Mouse (Mus musculus) cerebellum, adult 18-20 months (tissue): ENCODE measurements around the gene Cdt1.
"Not testable (repeated sequence)": the region's sequence is repeated elsewhere in the genome, so short reads cannot be mapped to it uniquely, and the experiment has no call there.

Experiments
- DNase-seq, 2 experiments: peaks; one replicate each; pipeline ENCODE4 v3.0.0; 2021

The Cdt1 gene

GRCm38 (mm10) chr8:122550234-122550994, 17.4 kb upstream of the Cdt1 start:
- peak in 1 of 2 experiments; percentile 34 for DNase-seq

- DNase-seq = no peak
Observed at GRCm38 (mm10) chr8:122550995-122551264, 16.9 kb upstream of the Cdt1 start.

DNA sequence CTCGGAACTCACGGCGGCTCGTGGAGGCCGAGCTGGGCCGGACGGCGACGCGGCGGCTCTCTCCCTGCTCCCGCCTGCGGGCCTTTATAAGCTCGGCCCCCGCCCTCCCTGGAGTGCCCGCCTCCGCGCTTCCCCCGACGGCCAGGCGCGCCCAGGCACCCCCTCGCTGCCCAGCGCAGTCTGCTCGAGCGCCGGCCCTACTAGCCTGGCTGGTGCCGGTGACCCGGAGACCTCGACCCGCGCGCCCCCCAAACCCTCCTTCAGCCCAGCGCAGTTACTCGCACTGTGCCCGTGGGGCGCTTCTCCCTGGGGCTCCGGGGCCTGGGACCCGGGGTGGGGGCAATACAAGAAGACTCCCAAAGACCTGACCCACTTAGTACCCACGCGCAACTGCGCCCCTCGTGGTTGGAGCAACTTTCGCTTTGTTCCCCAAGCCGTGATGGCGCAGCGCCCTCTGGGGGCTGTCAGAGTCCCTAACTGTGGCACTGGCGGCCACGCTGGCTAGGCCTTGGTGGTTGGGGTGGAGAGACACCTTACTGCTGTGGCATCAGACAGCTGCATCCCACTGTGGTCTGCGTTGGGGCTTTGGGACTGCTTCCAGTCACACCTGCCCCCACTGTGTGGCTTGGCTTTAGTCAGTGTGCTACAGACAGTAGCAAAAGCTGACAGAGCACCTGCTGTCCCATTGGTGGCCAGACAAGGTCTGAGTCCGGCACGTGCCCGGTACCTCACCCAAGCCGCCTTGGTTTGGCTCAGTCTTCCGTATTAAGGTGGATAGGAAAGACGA, 16.4 kb upstream of the Cdt1 start, which contains the start of gene Piezo1:
TSS of gene Piezo1 (minus strand) at position 65 of the 787 bp plus-strand sequence.
- peak; percentile 43 to 63 for DNase-seq

DNA sequence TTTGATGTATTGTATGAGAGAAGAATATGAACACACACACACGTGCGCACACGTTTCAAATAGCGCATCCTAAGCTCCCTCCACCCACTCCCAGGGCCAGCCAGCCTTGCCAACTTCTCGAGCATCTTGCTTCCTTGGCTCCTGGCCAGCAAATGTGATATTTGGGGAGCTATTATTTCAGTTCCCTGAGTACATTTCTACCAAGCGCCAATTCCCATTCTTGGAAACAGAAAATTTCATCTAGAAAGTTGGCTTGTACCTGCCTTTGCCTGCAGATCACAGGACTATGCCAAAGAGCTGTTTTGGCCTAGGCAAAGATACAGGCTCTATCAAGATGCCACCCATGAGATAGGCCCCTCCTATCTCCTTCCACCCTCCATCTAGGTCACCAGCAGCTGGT, 13.0 kb upstream of the Cdt1 start:
- peak; percentile 62 to 65 for DNase-seq

DNA sequence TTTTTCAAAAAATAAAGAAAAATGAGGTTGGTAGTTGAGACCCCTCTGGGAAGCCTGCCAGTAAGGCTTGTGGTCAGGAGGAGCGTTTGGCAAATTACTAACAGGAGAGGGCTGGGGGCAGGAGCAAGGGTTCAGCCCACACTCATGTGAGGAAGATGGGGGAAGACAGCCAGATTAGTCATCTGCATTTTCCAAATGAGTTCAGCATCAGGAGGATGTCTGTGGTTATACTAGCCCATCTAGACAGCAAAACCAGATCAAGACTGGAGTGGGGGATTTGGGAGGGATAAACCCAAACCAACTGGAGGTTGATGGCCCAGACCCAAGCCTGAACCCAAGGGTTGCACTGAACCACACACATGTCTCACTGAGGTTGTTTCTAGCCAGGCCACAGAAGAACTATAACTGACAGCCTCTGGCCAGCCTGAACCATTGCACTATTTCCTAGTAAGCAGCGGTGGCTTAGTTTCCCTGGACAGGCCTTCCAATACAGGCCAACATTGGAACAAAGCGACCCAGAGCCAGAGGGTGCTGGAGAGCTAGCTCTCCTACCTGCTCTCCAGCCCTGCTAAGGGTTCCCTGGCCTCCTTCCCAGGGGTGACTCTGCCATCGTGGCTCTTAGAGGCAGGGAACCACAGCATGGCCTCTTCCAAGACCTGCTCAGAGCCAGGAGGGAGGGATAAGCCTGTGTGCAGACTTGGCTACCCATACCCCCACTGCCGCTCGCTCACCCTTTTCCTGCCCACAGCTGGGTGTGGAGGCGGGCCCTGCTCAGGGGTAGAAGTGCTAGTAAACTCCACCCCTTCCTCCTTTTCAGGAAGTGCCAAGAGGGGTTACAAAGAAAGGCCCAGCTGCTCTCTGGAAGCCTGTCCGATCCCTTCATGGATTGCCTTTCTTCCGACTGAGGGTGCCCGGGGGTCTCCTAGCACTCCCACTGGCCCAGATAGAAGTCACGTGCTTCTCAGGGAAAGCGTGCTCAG, 11.5 kb upstream of the Cdt1 start:
- no peak for DNase-seq

DNA sequence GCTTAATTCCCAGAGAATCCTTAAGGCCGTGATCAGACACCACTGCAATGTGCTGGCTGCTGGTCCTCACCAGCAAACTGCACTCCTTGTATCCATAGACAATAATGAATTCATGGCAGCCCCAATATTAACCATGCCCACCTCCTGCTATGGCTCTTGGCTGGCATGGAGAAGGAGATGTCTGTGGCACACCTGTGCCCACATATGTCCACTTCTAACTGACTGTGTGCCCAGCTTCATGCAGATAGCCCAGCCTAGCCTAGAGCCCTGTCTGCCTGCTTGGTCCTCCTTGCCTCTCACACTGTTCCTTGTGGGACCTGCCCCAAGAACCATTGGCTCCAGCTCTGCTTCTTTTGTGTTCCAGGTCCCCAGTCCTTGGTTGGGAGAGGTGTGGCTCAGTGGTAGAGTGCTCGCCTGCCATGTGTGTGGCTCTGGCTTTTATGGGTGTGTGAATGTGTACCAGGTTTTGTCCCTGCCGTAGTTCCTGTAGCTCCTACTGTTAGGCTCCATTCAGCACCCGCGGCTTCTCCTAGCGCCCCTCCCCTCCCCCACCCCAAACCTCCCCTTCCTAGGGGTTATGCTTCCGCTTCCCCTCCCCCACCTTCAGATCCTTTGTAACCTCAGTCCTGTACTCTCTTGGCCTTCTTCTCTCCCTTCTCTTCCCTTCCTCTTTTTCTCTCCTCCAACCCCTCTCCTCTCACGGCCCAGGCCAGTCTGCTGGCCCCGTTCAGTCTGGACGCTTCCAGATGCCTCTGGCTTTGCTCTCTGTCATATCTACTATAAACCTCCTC, 10.4 kb upstream of the Cdt1 start:
- DNase-seq = peak; percentile 48 to 62

DNA sequence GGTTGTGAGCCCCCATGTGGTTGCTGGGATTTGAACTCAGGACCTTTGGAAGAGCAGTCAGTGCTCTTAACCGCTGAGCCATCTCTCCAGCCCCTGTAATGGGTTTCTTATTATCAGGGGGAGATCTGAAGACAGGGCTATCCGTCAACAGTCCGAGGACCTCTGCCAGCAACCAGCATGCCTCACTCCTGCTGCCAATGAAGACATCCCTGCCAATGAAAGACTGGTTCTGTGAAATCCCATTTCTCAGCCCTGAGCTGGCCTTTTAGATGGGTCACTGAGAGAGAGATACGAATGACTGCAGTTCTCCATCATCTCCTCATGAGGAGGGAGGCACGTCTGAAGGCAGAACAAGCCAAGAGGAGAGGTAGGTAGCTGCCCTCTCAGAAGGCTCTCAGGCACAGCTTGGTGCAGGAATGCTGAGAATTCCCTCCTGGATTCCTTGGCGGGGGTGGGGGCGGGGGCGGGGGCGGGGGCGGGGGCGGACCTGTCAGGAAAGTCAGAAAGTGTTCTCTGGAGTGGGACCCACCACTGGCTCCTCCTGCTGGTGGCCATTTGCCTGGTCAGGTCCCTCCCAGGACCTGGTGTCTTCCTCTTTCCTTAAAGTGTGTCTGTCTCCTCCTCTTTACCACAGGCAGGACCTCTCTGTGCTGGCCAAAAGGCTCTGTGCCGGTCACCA, 9.0 kb upstream of the Cdt1 start:
- peak in 1 of 2 experiments; percentile 33 for DNase-seq

DNA sequence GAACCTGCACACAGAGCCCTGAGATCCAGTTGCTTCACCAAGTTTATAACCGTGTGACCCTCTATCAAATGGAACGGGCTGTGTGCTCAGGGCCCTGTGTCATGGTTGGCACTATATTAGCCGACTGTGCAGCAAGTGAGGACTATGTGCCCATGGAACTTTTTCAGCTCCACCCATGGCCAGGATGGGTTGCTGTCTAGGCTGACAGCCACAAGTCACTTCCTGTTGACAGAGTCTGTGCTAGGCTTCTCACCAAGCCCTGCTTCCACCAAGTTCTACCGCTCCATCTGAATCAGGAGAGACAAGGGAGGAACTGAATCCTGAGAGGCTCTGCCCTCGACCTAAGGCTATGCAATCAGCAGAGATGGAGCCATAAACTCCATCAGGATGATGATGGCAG, 6.6 kb upstream of the Cdt1 start:
- no peak for DNase-seq

DNA sequence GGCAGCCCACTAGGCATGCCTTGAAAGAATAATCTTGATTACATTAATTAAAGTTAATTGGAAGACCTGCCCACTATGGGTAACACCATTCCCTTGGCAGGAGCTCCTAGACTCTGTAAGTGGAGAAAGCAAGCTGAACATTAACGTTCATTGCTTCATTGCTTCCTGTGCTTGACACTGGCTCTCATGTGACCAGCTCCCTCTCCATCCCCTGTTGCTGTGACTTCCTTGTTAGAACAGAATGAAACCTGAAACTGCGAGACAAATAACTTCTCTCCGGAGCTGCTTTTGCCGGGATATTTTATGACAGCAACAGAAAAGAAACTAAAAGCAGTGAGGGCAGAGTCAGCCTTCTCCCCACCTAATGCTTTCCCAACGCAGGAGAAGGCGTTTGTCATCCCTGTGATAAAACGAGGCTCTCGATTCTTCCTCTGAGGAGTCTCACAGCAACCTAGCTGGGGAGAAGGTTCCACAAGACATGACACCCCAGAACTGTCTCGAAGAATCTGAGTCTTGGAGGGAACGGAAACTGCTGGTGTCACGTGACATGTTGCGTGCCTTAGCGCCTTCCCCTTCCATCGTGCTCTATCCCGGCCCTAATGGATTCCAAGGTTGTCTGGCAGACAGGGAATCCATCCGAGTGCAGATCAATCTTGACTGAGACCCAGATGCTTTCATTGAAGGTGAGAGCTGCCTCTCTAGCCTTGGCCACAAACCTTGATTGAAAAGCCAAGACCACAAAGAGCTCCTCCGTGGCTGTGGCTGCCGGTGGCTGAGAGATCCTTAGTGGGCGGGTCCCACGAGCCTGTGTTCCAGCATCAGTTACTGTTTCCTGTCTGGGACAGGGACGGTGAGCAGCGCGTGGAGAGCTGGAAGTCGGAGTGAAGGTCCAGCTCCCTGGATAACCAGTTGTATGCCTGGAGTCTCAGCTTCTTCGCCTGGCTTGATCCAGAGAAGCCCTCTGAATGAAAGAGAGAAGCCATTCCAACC, 3.2 kb upstream of the Cdt1 start:
- DNase-seq = no peak

- peak in 1 of 2 experiments; percentile 33 for DNase-seq
Observed at GRCm38 (mm10) chr8:122566766-122567165, 1.0 kb upstream of the Cdt1 start.

DNA sequence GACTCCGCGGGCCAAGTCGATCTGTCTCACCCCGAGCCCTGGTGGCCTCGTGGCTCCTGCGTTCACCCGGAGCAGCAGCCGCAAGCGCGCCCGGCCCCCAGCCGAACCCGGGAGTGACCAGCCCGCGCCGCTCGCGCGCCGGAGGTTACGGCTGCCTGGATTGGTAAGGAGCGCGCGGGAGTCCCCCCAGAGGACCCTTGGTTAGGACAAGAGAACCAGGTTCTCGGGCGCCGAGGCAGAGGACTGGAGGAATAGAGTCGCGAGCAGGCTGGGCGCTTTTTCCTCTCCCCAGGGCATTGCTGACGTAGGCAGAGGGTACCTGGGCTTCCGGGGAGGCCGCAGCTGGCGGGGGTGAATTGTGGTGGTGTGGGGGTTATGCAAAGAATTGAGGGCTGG, 292 bp downstream of the Cdt1 start:
- no peak for DNase-seq

DNA sequence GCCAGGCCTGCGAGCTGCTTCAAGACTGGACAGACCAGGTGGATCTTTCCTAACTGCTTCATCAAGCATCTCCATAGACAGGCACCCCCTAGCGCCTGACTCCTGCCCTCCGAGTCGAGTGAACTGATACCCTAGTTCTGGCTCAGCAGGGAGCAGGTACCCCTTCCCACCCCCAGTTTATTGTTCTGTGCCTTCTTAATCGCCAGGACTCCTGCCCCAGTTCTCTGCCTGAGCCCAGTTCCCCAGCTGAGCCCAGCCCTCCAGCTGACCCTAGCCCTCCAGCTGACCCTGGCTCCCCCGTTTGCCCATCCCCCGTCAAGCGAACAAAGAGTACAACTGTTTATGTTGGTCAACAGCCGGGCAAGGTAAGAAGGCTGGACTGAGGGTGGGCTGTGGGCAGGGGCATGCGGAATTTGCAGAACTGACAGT, 1.1 kb downstream of the Cdt1 start:
- DNase-seq = peak in 1 of 2 experiments; percentile 34

GRCm38 (mm10) chr8:122569329-122569728, 1.5 kb downstream of the Cdt1 start:
- no peak for DNase-seq

- no peak for DNase-seq
Observed at GRCm38 (mm10) chr8:122569996-122570395, 2.2 kb downstream of the Cdt1 start.

GRCm38 (mm10) chr8:122571153-122571552, 3.3 kb downstream of the Cdt1 start:
- peak; percentile 71 to 77 for DNase-seq

DNA sequence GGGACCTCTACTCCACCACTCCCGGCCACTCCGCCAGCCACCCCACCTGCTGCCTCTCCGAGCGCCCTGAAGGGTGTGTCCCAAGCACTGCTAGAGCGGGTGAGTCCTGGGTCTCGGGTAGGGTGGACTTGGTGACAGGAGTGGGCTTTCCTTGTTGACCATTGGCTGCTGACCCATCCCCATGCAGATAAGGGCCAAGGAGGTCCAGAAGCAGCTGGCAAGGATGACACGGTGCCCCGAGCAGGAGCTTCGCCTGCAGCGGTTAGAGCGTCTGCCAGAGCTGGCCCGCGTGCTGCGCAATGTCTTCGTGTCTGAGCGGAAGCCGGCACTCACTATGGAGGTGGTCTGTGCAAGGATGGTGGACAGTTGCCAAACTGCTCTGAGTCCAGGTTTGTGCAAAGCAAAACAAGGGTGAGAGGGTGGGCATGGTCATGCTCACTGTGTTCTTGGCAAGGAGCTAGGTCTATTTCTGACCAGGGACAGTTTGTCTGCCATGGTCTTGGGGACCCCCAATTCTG, 4.0 kb downstream of the Cdt1 start:
- no peak for DNase-seq

- DNase-seq = no peak
Observed at GRCm38 (mm10) chr8:122572751-122573150, 4.9 kb downstream of the Cdt1 start.

DNA sequence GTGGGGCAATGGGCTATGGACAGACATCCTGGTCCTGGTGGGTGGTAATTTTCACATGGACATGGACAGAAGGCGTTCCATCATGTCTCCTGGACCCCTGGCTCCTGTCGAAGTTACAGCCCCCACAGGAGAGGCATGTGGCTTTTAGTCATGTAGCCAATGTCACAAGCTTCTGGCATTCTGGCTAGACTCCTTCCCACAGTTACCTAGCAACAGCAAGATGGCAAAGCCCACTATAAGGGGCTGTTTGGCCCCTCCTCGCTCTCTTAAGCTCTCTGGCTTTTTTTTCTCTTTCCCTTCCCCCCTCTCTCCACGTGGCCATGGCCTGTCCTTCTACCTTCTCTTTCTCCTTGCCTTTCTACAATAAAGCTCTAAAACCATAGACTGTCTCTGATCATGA, 5.4 kb downstream of the Cdt1 start:
- not testable (repeated sequence) for DNase-seq

- no peak for DNase-seq
Observed at GRCm38 (mm10) chr8:122573577-122573976, 5.8 kb downstream of the Cdt1 start.

- no peak for DNase-seq
Observed at GRCm38 (mm10) chr8:122574264-122574663, 6.4 kb downstream of the Cdt1 start.
